Mouse (Mus musculus): ENCODE measurements around the gene Fam169b.

GRCm38 (mm10) chr7:68301160-68301559, 27.5 kb downstream of the Fam169b start:
- TF ChIP-seq CTCF (IDR thresholded peaks at IDR 0.05; ENCODE audit: borderline replicate concordance, control insufficient read depth, extremely low read depth, insufficient read depth, low read length, poor library complexity) (no peak), POLR2A (IDR thresholded peaks at IDR 0.05; ENCODE audit: control insufficient read depth, extremely low read depth, insufficient read depth, low read length, poor library complexity) (no peak)

Data from thymus, adult 2 months (tissue).